Mouse (Mus musculus) C2C12 (cell line): ENCODE results near the gene Osm. TPM values are rescaled to one million over a fixed set of nuclear protein-coding genes. Genes with fewer than 3 reads are reported as not detected.

Source experiments
- H3K27me3 ChIP-seq: one replicate; pipeline ENCODE4 v1.6.1; 2011; ENCODE audit not compliant: control insufficient read depth, insufficient read depth, insufficient read length
- H3K36me3 ChIP-seq: one replicate; pipeline ENCODE4 v1.6.1; 2011; ENCODE audit not compliant: control insufficient read depth, insufficient read depth
- H3K4me3 ChIP-seq: one replicate; pipeline ENCODE4 v1.5.1; 2011; ENCODE audit warnings: mild to moderate bottlenecking, control low read depth; ENCODE audit not compliant: poor library complexity, insufficient read depth, severe bottlenecking
- H3K79me2 ChIP-seq: one replicate; pipeline ENCODE4 v1.6.1; 2011; ENCODE audit not compliant: control insufficient read depth, insufficient read depth
- H3K79me3 ChIP-seq: one replicate; pipeline ENCODE4 v1.6.1; 2011; ENCODE audit warnings: low read depth, control low read depth
- H3ac ChIP-seq: one replicate; pipeline ENCODE3; 2011; ENCODE audit warnings: low read depth; ENCODE audit not compliant: control insufficient read depth, insufficient read length
- CEBPB ChIP-seq: IDR thresholded peaks from one replicate; pipeline ENCODE4 v1.6.1; 2011; ENCODE audit warnings: low read depth, mild to moderate bottlenecking, control low read depth, moderate library complexity
- CTCF ChIP-seq: IDR thresholded peaks from one replicate; pipeline ENCODE4 v1.5.1; 2011; ENCODE audit not compliant: control insufficient read depth, insufficient read depth, insufficient read length
- FOSL1 ChIP-seq: IDR thresholded peaks from one replicate; pipeline ENCODE4 v1.8.0; 2011; ENCODE audit warnings: mild to moderate bottlenecking, low read length; ENCODE audit not compliant: poor library complexity, insufficient read depth, severe bottlenecking
- MAX ChIP-seq: IDR thresholded peaks from one replicate; pipeline ENCODE4 v1.6.1; 2011; ENCODE audit warnings: mild to moderate bottlenecking, control low read depth
- MYOD1 ChIP-seq: IDR thresholded peaks from one replicate; pipeline ENCODE4 v1.6.1; 2011; ENCODE audit warnings: low read depth; ENCODE audit not compliant: control insufficient read depth, insufficient read length
- MYOG ChIP-seq: IDR thresholded peaks from one replicate; pipeline ENCODE4 v1.6.1; 2011; ENCODE audit not compliant: control insufficient read depth, insufficient read length; ENCODE audit errors: extremely low read depth
- USF1 ChIP-seq: IDR thresholded peaks from one replicate; pipeline ENCODE4 v1.6.1; 2011; ENCODE audit warnings: low read depth, mild to moderate bottlenecking, control low read depth, moderate library complexity
- polyA plus RNA-seq: library from polyadenylated mRNA; unstranded; fragments of >200 nt; fragmentation: generic; extraction: Trizol; gene quantifications from one replicate; pipeline ENCODE4 v1.2.1, GENCODE M21; 2012; ENCODE audit warnings: missing spikeins

Gene Osm
- polyA plus RNA-seq, 1 experiment, result not detected

DNA sequence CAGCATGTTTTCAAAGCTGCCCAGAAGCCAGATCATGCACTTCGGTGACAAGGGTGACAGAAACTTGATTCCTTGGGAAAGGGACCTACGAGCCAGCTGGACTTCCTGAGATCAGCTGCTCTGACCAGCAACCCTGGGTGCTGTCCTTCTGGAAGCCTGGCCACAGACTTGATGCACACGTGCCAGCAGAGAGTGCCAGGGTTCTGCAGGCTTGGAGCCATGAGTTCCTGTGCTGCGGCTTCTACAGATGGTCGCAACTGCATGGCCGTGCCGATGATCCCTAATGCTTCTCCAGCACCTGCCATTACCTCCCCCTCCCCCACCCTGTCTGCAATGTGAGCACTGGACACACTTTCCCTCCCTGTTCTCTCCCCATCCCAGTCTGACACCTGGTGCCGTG, 7.8 kb upstream of the Osm start:
- Histone ChIP-seq H3K4me3 (no peak overlapping the region), H3K79me2 (no peaks in the 10 kb centered on the region), H3K36me3 (no peaks in the 10 kb centered on the region), H3ac (no peak overlapping the region), H3K27me3 (no peaks in the 10 kb centered on the region), H3K79me3 (no peaks in the 10 kb centered on the region)
- no peak for TF ChIP-seq MAX
- TF ChIP-seq USF1, result peak; percentile 10

DNA sequence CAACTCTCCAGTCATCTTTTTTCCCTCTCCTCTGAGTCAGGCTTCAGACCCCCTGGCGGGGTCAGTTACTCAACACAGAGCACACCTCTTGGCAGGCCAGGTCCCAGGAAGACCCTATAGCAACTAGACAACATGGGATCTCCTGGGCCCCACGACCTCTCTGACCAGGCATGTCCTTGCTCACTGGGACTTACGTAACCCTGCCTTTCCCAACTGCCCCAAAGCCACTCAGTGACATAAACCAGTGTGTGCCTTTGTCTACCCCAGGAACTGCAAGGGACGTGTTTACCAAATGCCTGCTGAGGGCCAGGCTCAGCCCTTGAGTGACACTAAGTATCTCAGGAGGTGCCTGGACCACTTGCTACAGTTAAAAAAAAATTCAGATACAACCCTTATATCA, 6.4 kb upstream of the Osm start:
- Histone ChIP-seq H3K79me3 (no peaks in the 10 kb centered on the region), H3K79me2 (no peaks in the 10 kb centered on the region), H3K4me3 (no peak overlapping the region), H3K27me3 (no peaks in the 10 kb centered on the region), H3ac (no peak overlapping the region), H3K36me3 (no peaks in the 10 kb centered on the region)
- no peak for TF ChIP-seq USF1

DNA sequence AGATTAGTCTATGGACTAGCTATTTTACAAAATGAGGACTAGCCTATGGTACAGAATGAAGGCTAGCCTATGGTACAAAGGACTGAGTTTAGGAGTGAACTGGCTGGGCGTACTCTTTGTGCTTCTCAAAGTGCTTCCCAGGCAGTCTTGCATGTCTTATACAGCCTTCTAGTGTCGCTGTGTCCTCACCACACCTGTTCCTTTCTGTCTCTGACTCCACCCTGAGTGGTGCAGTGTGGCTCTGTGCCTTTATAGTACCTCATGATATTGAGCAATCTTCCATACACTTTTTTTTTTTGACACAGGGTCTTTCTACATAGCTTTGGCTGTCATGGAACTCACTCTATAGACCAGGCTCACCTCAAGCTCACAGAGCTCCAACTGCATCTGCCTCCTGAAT, 4.8 kb upstream of the Osm start:
- no peaks in the 10 kb centered on the region for H3K79me2 ChIP-seq
- H3K27me3 ChIP-seq, result no peaks in the 10 kb centered on the region
- no peak overlapping the region for H3K4me3 ChIP-seq
- no peaks in the 10 kb centered on the region for H3K36me3 ChIP-seq
- no peaks in the 10 kb centered on the region for H3K79me3 ChIP-seq
- H3ac ChIP-seq, result no peak overlapping the region
- TF ChIP-seq MAX, result no peak
- TF ChIP-seq CEBPB, result no peak
- TF ChIP-seq FOSL1, result no peak
- no peak for TF ChIP-seq USF1
- TF ChIP-seq MYOG, result no peak

DNA sequence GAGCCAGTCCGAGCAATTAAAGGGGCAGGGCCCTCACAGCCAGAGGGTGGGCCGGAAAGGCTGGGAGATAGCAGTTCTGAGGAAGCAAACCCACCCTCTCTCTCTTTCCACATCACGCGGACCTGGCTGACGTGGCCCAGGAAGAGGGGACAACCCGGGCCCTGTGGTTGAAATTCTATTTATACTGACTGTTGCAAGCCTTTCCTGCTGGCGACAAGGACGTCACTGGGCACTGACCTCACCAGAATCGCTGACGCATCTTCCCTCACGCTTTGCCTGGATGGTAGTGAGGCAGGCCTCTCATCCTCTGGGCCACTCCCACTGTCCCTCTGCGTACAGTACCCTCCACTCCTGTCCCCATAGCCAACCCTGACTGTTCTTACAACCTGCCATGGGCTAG, 3.6 kb upstream of the Osm start:
- Histone ChIP-seq H3K36me3 (no peaks in the 10 kb centered on the region), H3K27me3 (no peaks in the 10 kb centered on the region), H3K4me3 (no peak overlapping the region), H3K79me3 (no peaks in the 10 kb centered on the region), H3ac (no peak overlapping the region), H3K79me2 (no peaks in the 10 kb centered on the region)
- no peak for TF ChIP-seq CTCF
- TF ChIP-seq MAX, result no peak
- TF ChIP-seq FOSL1, result no peak
- no peak for TF ChIP-seq CEBPB
- no peak for TF ChIP-seq MYOD1
- TF ChIP-seq MYOG, result no peak
- TF ChIP-seq USF1, result no peak

DNA sequence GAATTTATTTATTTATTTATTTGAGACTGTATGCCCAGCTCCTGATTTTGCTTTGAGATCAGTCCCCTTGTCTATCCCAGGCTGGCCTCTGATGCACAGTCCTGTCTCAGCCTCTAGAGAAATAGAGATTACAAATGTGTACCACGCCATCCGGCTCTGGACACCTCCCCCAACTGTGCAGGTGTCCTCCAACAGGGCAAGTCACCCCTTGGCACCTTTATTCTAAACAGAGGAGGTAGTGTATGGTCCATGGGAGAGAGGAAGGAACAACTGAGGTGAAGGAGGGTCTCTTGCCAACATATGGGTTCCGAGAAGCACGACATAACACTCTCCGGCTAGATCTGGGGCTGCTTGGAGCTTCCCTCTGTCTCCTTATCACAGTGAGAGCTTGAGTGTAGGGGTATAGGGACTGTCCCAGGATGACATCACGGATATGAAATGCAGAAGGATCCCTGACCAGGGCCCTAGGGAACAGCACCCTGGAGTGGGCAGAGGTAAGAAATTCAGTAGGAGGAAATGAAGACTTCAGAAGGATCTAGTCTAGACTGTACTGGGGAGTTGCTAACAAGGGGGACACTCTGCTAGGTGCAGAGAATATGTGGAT, 1.1 kb upstream of the Osm start:
- Histone ChIP-seq H3K79me2 (no peaks in the 10 kb centered on the region), H3K79me3 (no peaks in the 10 kb centered on the region), H3ac (no peak overlapping the region), H3K36me3 (no peaks in the 10 kb centered on the region), H3K4me3 (no peak overlapping the region), H3K27me3 (no peaks in the 10 kb centered on the region)
- TF ChIP-seq USF1, result no peak
- TF ChIP-seq CTCF, result no peak

DNA sequence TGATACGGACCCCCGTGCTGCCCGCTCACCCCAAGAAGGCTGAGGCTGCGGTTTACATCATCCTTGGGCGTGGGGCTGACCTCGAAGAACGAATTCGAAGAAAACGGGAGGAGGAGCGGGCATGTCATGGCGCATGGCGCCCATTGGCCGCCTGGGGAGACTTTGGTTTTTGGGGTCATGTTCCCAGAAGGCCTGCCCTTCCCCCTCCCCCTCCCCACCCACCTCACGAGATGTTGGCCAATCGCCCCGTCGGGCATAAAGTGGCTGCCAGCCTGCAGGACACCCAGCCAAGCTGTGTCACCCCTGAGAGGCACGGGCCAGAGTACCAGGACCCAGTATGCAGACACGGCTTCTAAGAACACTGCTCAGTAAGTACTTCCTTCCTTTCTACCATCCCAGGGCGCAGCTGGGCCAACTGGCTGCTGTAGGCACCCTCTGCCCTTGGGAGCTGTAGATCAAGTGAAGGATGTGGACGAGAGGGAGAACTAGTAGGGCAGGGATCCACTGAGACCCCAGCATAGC, 387 bp downstream of the Osm start:
- H3K36me3 ChIP-seq, result no peaks in the 10 kb centered on the region
- no peaks in the 10 kb centered on the region for H3K79me3 ChIP-seq
- no peak overlapping the region for H3K4me3 ChIP-seq
- TF ChIP-seq CEBPB (no peak), USF1 (no peak), CTCF (no peak), MAX (no peak), MYOG (no peak), FOSL1 (no peak), MYOD1 (no peak)
- H3K79me2 ChIP-seq, result no peaks in the 10 kb centered on the region
- no peaks in the 10 kb centered on the region for H3K27me3 ChIP-seq
- no peak overlapping the region for H3ac ChIP-seq
